Mouse (Mus musculus) small intestine, adult 2 months (tissue): ENCODE data around the gene Hyal1.

Experiments used
- CTCF ChIP-seq: fragments of 200-500 bp; IDR thresholded peaks from 2 replicates; pipeline ENCODE4 v1.5.1; 2012; ENCODE audit warnings: low read depth, mild to moderate bottlenecking, control low read depth, inconsistent platforms, low read length, moderate library complexity, mixed read lengths; ENCODE audit not compliant: insufficient replicate concordance, insufficient read length; ENCODE audit errors: extremely low read depth
- POLR2A ChIP-seq: fragments of 200-500 bp; IDR thresholded peaks from 2 replicates; pipeline ENCODE4 v1.6.1; 2012; ENCODE audit warnings: low read depth, mild to moderate bottlenecking, control low read depth, inconsistent platforms, low read length, moderate library complexity

DNA sequence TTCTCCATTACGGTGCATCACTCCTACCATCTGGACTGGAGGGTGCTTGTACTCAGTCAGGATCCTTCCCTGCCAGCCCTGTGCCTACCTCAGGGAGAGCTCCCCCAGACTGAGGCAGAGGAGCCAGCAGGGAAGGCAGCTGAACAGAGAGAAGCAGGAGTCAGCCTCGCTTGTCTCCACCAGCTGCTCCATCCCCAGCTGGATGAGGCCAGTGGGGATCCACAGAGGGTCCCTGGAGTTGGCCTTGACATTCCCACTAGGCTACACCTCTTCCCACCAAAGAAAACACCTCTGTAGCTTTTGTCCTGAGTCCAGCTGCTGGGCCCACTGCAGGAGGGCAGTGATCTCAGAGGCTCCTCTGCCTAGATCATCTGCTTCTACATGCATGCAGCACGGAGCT, 48.2 kb downstream of the Hyal1 start:
- TF ChIP-seq CTCF (no peak), POLR2A (no peak)
